Mouse (Mus musculus) CH12.LX (cell line): ENCODE measurements around the gene Ttc7b.
A peak's percentile ranks its signal among the peaks of the same experiment; 100 is the strongest.

ENCODE experiments used
- BHLHE40 ChIP-seq: IDR thresholded peaks from 2 replicates; pipeline ENCODE4 v1.6.1; 2011; ENCODE audit warnings: mild to moderate bottlenecking, low read depth, low read length, improper control_type of control experiment
- CTCF ChIP-seq, 2 experiments: IDR thresholded peaks in 1 of 2; conservative IDR thresholded peaks in 1 of 2; 2 replicates each; pipeline ENCODE4 v1.5.1; 2011 to 2012; ENCODE audit warnings: low read depth in 2 of 2, low read length in 2 of 2, improper control_type of control experiment in 1 of 2, inconsistent platforms in 1 of 2, mild to moderate bottlenecking in 1 of 2, moderate library complexity in 1 of 2
- EP300 ChIP-seq: IDR thresholded peaks from 2 replicates; pipeline ENCODE4 v1.6.1; 2011; ENCODE audit warnings: low read length, improper control_type of control experiment
- ETS1 ChIP-seq: conservative IDR thresholded peaks from 2 replicates; pipeline ENCODE4 v1.6.1; 2012; ENCODE audit warnings: low read depth, mild to moderate bottlenecking, inconsistent platforms, low read length, improper control_type of control experiment, moderate library complexity
- HCFC1 ChIP-seq: IDR thresholded peaks from 2 replicates; pipeline ENCODE4 v1.6.1; 2012; ENCODE audit warnings: low read depth, mild to moderate bottlenecking, inconsistent platforms, low read length, improper control_type of control experiment
- MAX ChIP-seq: IDR thresholded peaks from 2 replicates; pipeline ENCODE4 v1.6.1; 2011; ENCODE audit warnings: low read length, improper control_type of control experiment
- POLR2A ChIP-seq: IDR thresholded peaks from 2 replicates; pipeline ENCODE4 v1.6.1; 2011; ENCODE audit warnings: low read depth, mild to moderate bottlenecking, improper control_type of control experiment, low read length
- POLR2AphosphoS2 ChIP-seq: IDR thresholded peaks from 2 replicates; pipeline ENCODE4 v1.6.1; 2011; ENCODE audit warnings: low read depth, low read length, improper control_type of control experiment
- SMC3 ChIP-seq: IDR thresholded peaks from 2 replicates; pipeline ENCODE4 v1.6.1; 2011; ENCODE audit warnings: low read depth, low read length, improper control_type of control experiment
- ZKSCAN1 ChIP-seq: IDR thresholded peaks from 2 replicates; pipeline ENCODE4 v1.6.1; 2012; ENCODE audit warnings: low read depth, inconsistent platforms, low read length, improper control_type of control experiment, borderline replicate concordance

- TF ChIP-seq ETS1 (no peak), EP300 (no peak), CTCF (conservative IDR thresholded peaks at IDR 0.05 in 1 of 2, IDR thresholded peaks at IDR 0.05 in 1 of 2; ENCODE audit: low read depth in 2 of 2, low read length in 2 of 2) (peak in 1 of 2 experiments; percentile 39; a peak in 2 of 4 replicates), HCFC1 (no peak), POLR2A (no peak), BHLHE40 (no peak), POLR2AphosphoS2 (no peak), MAX (no peak), ZKSCAN1 (no peak), SMC3 (peak; percentile 33)
Observed at GRCm38 (mm10) chr12:100428183-100428582, 92.4 kb downstream of the Ttc7b start.
